Mouse (Mus musculus): ENCODE results near the gene Pip5k1c. TPM values are rescaled to one million over a fixed set of nuclear protein-coding genes. Genes with fewer than 3 reads are reported as not detected.
A peak's percentile ranks its signal among the peaks of the same experiment; 100 is the strongest.

Gene Pip5k1c
- 102 and 132 TPM in 2 replicates for polyA plus RNA-seq (2014; fragmentation: Nextera tagmentation; extraction: Ambion mirVana)

GRCm38 (mm10) chr10:81292554-81293333 is at the start of gene Pip5k1c:
Gene Pip5k1c (plus strand): TSS chr10:81292963.
- under 1% methylated on average over 79 of the region's 80 CpGs for WGBS
- H3K4me1 ChIP-seq (ENCODE audit: control insufficient read depth, insufficient read depth, low read length) = peaks cover 28% of the 10 kb centered on the region
- no peaks in the 10 kb centered on the region for H3K9me3 ChIP-seq (ENCODE audit: control insufficient read depth, low read length)
- H3K9ac ChIP-seq (replicated peaks; ENCODE audit: low read length) = peak within 1 kb of the TSS; percentile 82
- peak within 1 kb of the TSS; percentile 89 for H3K27ac ChIP-seq (replicated peaks; ENCODE audit: low read depth, low read length)
- peak; percentile 99 for DNase-seq
- peak; percentile 95 for ATAC-seq (ENCODE audit: low FRiP score, low TSS enrichment)
- H3K27me3 ChIP-seq (ENCODE audit: control insufficient read depth, insufficient read depth, low read length) = peaks cover 22% of the 10 kb centered on the region
- H3K36me3 ChIP-seq (ENCODE audit: control insufficient read depth, insufficient read depth, low read length) = no peaks in the 10 kb centered on the region
- peak within 1 kb of the TSS; percentile 97 for H3K4me2 ChIP-seq (ENCODE audit: low read length)
- H3K4me3 ChIP-seq (replicated peaks; ENCODE audit: low read depth, low read length) = peak within 1 kb of the TSS; percentile 87

- DNase-seq (no peak), ATAC-seq (ENCODE audit: low FRiP score, low TSS enrichment) (no peak)
- Histone ChIP-seq H3K4me3 (replicated peaks; ENCODE audit: low read depth, low read length) (no peak overlapping the region), H3K36me3 (ENCODE audit: control insufficient read depth, insufficient read depth, low read length) (0 out of 2 replicates have a peak, but pooled peaks cover 12% of the 10 kb centered on the region), H3K27me3 (ENCODE audit: control insufficient read depth, insufficient read depth, low read length) (peaks cover 14% of the 10 kb centered on the region; the same call in 1 of the 2 replicates), H3K4me1 (ENCODE audit: control insufficient read depth, insufficient read depth, low read length) (no peaks in the 10 kb centered on the region), H3K27ac (replicated peaks; ENCODE audit: low read depth, low read length) (no peak overlapping the region), H3K9me3 (ENCODE audit: control insufficient read depth, low read length) (no peaks in the 10 kb centered on the region), H3K4me2 (ENCODE audit: low read length) (0 out of 2 replicates have a peak overlapping the region, but pooled peaks have one; percentile 12), H3K9ac (replicated peaks; ENCODE audit: low read length) (no peak overlapping the region)
- WGBS = 81% methylated on average over 4 of the region's 4 CpGs
Measured at GRCm38 (mm10) chr10:81244146-81244545, 48.6 kb upstream of the Pip5k1c start.

GRCm38 (mm10) chr10:81244595-81244994 is 48.2 kb upstream of the Pip5k1c start:
- ATAC-seq (ENCODE audit: low FRiP score, low TSS enrichment) (peak; percentile 75), DNase-seq (peak; percentile 85)
- 6% methylated on average over 17 of the region's 17 CpGs for WGBS
- Histone ChIP-seq H3K9ac (replicated peaks; ENCODE audit: low read length) (no peak overlapping the region), H3K4me2 (ENCODE audit: low read length) (0 out of 2 replicates have a peak overlapping the region, but pooled peaks have one; percentile 12), H3K9me3 (ENCODE audit: control insufficient read depth, low read length) (no peaks in the 10 kb centered on the region), H3K27ac (replicated peaks; ENCODE audit: low read depth, low read length) (no peak overlapping the region), H3K36me3 (ENCODE audit: control insufficient read depth, insufficient read depth, low read length) (0 out of 2 replicates have a peak, but pooled peaks cover 12% of the 10 kb centered on the region), H3K4me3 (replicated peaks; ENCODE audit: low read depth, low read length) (no peak overlapping the region), H3K4me1 (ENCODE audit: control insufficient read depth, insufficient read depth, low read length) (no peaks in the 10 kb centered on the region), H3K27me3 (ENCODE audit: control insufficient read depth, insufficient read depth, low read length) (peaks cover 10% of the 10 kb centered on the region; the same call in 1 of the 2 replicates)

- Histone ChIP-seq H3K9ac (replicated peaks; ENCODE audit: low read length) (no peak overlapping the region), H3K27ac (replicated peaks; ENCODE audit: low read depth, low read length) (no peak overlapping the region), H3K27me3 (ENCODE audit: control insufficient read depth, insufficient read depth, low read length) (peaks cover 4% of the 10 kb centered on the region; the same call in 1 of the 2 replicates), H3K36me3 (ENCODE audit: control insufficient read depth, insufficient read depth, low read length) (0 out of 2 replicates have a peak, but pooled peaks cover 16% of the 10 kb centered on the region), H3K4me1 (ENCODE audit: control insufficient read depth, insufficient read depth, low read length) (no peaks in the 10 kb centered on the region), H3K4me3 (replicated peaks; ENCODE audit: low read depth, low read length) (no peak overlapping the region), H3K4me2 (ENCODE audit: low read length) (no peak overlapping the region), H3K9me3 (ENCODE audit: control insufficient read depth, low read length) (no peaks in the 10 kb centered on the region)
- no peak for DNase-seq
- ATAC-seq (ENCODE audit: low FRiP score, low TSS enrichment) = no peak
- WGBS = 93% methylated on average over 6 of the region's 6 CpGs
Measured at GRCm38 (mm10) chr10:81245166-81245565, 47.6 kb upstream of the Pip5k1c start.

GRCm38 (mm10) chr10:81247804-81248203 is 45.0 kb upstream of the Pip5k1c start:
- Histone ChIP-seq H3K9me3 (ENCODE audit: control insufficient read depth, low read length) (no peaks in the 10 kb centered on the region), H3K9ac (replicated peaks; ENCODE audit: low read length) (no peak overlapping the region), H3K36me3 (ENCODE audit: control insufficient read depth, insufficient read depth, low read length) (0 out of 2 replicates have a peak, but pooled peaks cover 16% of the 10 kb centered on the region), H3K27me3 (ENCODE audit: control insufficient read depth, insufficient read depth, low read length) (peaks cover 18% of the 10 kb centered on the region), H3K4me3 (replicated peaks; ENCODE audit: low read depth, low read length) (no peak overlapping the region), H3K4me1 (ENCODE audit: control insufficient read depth, insufficient read depth, low read length) (peaks cover 3% of the 10 kb centered on the region; the same call in 1 of the 2 replicates), H3K4me2 (ENCODE audit: low read length) (no peak overlapping the region), H3K27ac (replicated peaks; ENCODE audit: low read depth, low read length) (no peak overlapping the region)
- 88% methylated on average over 2 of the region's 2 CpGs for WGBS
- ATAC-seq (ENCODE audit: low FRiP score, low TSS enrichment) = no peak
- no peak for DNase-seq

GRCm38 (mm10) chr10:81249442-81249841 is 43.3 kb upstream of the Pip5k1c start:
- WGBS = 89% methylated on average over 8 of the region's 8 CpGs

GRCm38 (mm10) chr10:81252424-81253419 is 40.0 kb upstream of the Pip5k1c start, which contains the start of gene Matk:
Gene Matk (plus strand): TSS chr10:81252935.
- Histone ChIP-seq H3K27ac (replicated peaks; ENCODE audit: low read depth, low read length) (no peak within 1 kb of the TSS), H3K4me2 (ENCODE audit: low read length) (peak within 1 kb of the TSS; percentile 51), H3K9ac (replicated peaks; ENCODE audit: low read length) (peak within 1 kb of the TSS; percentile 13), H3K9me3 (ENCODE audit: control insufficient read depth, low read length) (no peaks in the 10 kb centered on the region), H3K4me3 (replicated peaks; ENCODE audit: low read depth, low read length) (peak within 1 kb of the TSS; percentile 17), H3K4me1 (ENCODE audit: control insufficient read depth, insufficient read depth, low read length) (peaks cover 15% of the 10 kb centered on the region), H3K27me3 (ENCODE audit: control insufficient read depth, insufficient read depth, low read length) (peaks cover 30% of the 10 kb centered on the region), H3K36me3 (ENCODE audit: control insufficient read depth, insufficient read depth, low read length) (0 out of 2 replicates have a peak, but pooled peaks cover 7% of the 10 kb centered on the region)
- ATAC-seq (ENCODE audit: low FRiP score, low TSS enrichment) (peak; percentile 72), DNase-seq (peak; percentile 86)
- 8% methylated on average over 44 of the region's 44 CpGs for WGBS

More at GRCm38 (mm10) chr10:81249442-81249841, 43.3 kb upstream of the Pip5k1c start:
- Histone ChIP-seq H3K4me3 (replicated peaks; ENCODE audit: low read depth, low read length) (no peak overlapping the region), H3K4me2 (ENCODE audit: low read length) (no peak overlapping the region), H3K27me3 (ENCODE audit: control insufficient read depth, insufficient read depth, low read length) (peaks cover 22% of the 10 kb centered on the region), H3K9me3 (ENCODE audit: control insufficient read depth, low read length) (no peaks in the 10 kb centered on the region), H3K36me3 (ENCODE audit: control insufficient read depth, insufficient read depth, low read length) (0 out of 2 replicates have a peak, but pooled peaks cover 16% of the 10 kb centered on the region), H3K4me1 (ENCODE audit: control insufficient read depth, insufficient read depth, low read length) (peaks cover 9% of the 10 kb centered on the region; the same call in 1 of the 2 replicates), H3K9ac (replicated peaks; ENCODE audit: low read length) (no peak overlapping the region), H3K27ac (replicated peaks; ENCODE audit: low read depth, low read length) (no peak overlapping the region)
- DNase-seq = no peak
- ATAC-seq (ENCODE audit: low FRiP score, low TSS enrichment) = no peak

GRCm38 (mm10) chr10:81254886-81255285 is 37.9 kb upstream of the Pip5k1c start:
- 68% methylated on average over 1 of the region's 1 CpGs for WGBS
- Histone ChIP-seq H3K9me3 (ENCODE audit: control insufficient read depth, low read length) (no peaks in the 10 kb centered on the region), H3K36me3 (ENCODE audit: control insufficient read depth, insufficient read depth, low read length) (0 out of 2 replicates have a peak, but pooled peaks cover 2% of the 10 kb centered on the region), H3K4me2 (ENCODE audit: low read length) (no peak overlapping the region), H3K4me1 (ENCODE audit: control insufficient read depth, insufficient read depth, low read length) (peaks cover 24% of the 10 kb centered on the region), H3K4me3 (replicated peaks; ENCODE audit: low read depth, low read length) (no peak overlapping the region), H3K27ac (replicated peaks; ENCODE audit: low read depth, low read length) (no peak overlapping the region), H3K27me3 (ENCODE audit: control insufficient read depth, insufficient read depth, low read length) (peaks cover 40% of the 10 kb centered on the region), H3K9ac (replicated peaks; ENCODE audit: low read length) (no peak overlapping the region)
- DNase-seq (no peak), ATAC-seq (ENCODE audit: low FRiP score, low TSS enrichment) (no peak)
